Mouse (Mus musculus): ENCODE measurements around the gene Acot13. TPM values are rescaled to one million over a fixed set of nuclear protein-coding genes. Genes with fewer than 3 reads are reported as not detected.

The Acot13 gene
- 312 and 318 TPM in 2 replicates for polyA plus RNA-seq (2014; fragmentation: Nextera tagmentation; extraction: Ambion mirVana)

- under 1% methylated on average over 84 of the region's 90 CpGs for WGBS
- peaks cover 12% of the 10 kb centered on the region; the same call in 1 of the 2 replicates for H3K36me3 ChIP-seq (ENCODE audit: control insufficient read depth, insufficient read depth, low read length)
- H3K4me1 ChIP-seq (ENCODE audit: control insufficient read depth in 2 of 2, insufficient read depth in 2 of 2, low read length in 2 of 2), result peaks cover 4 to 32% of the 10 kb centered on the region in 2 experiments; a peak in 3 of 4 replicates
- peak within 1 kb of the TSS; percentile 84 to 97 for H3K4me3 ChIP-seq (ENCODE audit: control insufficient read depth in 1 of 2, insufficient read depth in 1 of 2, low read depth in 1 of 2, low read length in 2 of 2)
- H3K27me3 ChIP-seq (ENCODE audit: control insufficient read depth, insufficient read depth, low read length), result no peaks in the 10 kb centered on the region
- H3K4me2 ChIP-seq (ENCODE audit: low read length), result peak within 1 kb of the TSS; percentile 91
- H3K9ac ChIP-seq (ENCODE audit: low read length), result peak within 1 kb of the TSS; percentile 96
- H3K9me3 ChIP-seq (ENCODE audit: control insufficient read depth, low read length), result no peaks in the 10 kb centered on the region
- peak within 1 kb of the TSS; percentile 96 for H3K27ac ChIP-seq (replicated peaks in 1 of 2; ENCODE audit: control insufficient read depth in 1 of 2, insufficient read depth in 1 of 2, low read depth in 2 of 2, low read length in 2 of 2)
- peak; percentile 97 for ATAC-seq (ENCODE audit: insufficient number of reproducible peaks, insufficient read depth, low FRiP score, low read depth)
Measured at GRCm38 (mm10) chr13:24831353-24832130, at the start of gene Acot13, which contains the start of gene Tdp2. Gene Acot13 (minus strand): TSS chr13:24831540. Gene Tdp2 (plus strand): TSS chr13:24831679.

- WGBS, result 80% methylated on average over 5 of the region's 5 CpGs
- ATAC-seq (ENCODE audit: insufficient number of reproducible peaks, insufficient read depth, low FRiP score, low read depth), result no peak
- H3K4me3 ChIP-seq (ENCODE audit: control insufficient read depth in 1 of 2, insufficient read depth in 1 of 2, low read depth in 1 of 2, low read length in 2 of 2), result no peak overlapping the region
- no peak overlapping the region for H3K27ac ChIP-seq (replicated peaks in 1 of 2; ENCODE audit: control insufficient read depth in 1 of 2, insufficient read depth in 1 of 2, low read depth in 2 of 2, low read length in 2 of 2)
- no peak overlapping the region for H3K9ac ChIP-seq (ENCODE audit: low read length)
- H3K9me3 ChIP-seq (ENCODE audit: control insufficient read depth, low read length), result peaks cover 3% of the 10 kb centered on the region; the same call in 1 of the 2 replicates
- no peaks in the 10 kb centered on the region for H3K27me3 ChIP-seq (ENCODE audit: control insufficient read depth, insufficient read depth, low read length)
- H3K4me1 ChIP-seq (ENCODE audit: control insufficient read depth in 2 of 2, insufficient read depth in 2 of 2, low read length in 2 of 2), result no peaks in the 10 kb centered on the region
- H3K4me2 ChIP-seq (ENCODE audit: low read length), result no peak overlapping the region
- no peaks in the 10 kb centered on the region for H3K36me3 ChIP-seq (ENCODE audit: control insufficient read depth, insufficient read depth, low read length)
Measured at GRCm38 (mm10) chr13:24880704-24881103, 49.4 kb upstream of the Acot13 start.

GRCm38 (mm10) chr13:24880208-24880607 lies 48.9 kb upstream of the Acot13 start:
- Histone ChIP-seq H3K9me3 (ENCODE audit: control insufficient read depth, low read length) (peaks cover 8% of the 10 kb centered on the region; the same call in 1 of the 2 replicates), H3K36me3 (ENCODE audit: control insufficient read depth, insufficient read depth, low read length) (no peaks in the 10 kb centered on the region), H3K27me3 (ENCODE audit: control insufficient read depth, insufficient read depth, low read length) (no peaks in the 10 kb centered on the region), H3K27ac (replicated peaks in 1 of 2; ENCODE audit: control insufficient read depth in 1 of 2, insufficient read depth in 1 of 2, low read depth in 2 of 2, low read length in 2 of 2) (no peak overlapping the region), H3K4me3 (ENCODE audit: control insufficient read depth in 1 of 2, insufficient read depth in 1 of 2, low read depth in 1 of 2, low read length in 2 of 2) (no peak overlapping the region), H3K9ac (ENCODE audit: low read length) (no peak overlapping the region), H3K4me1 (ENCODE audit: control insufficient read depth in 2 of 2, insufficient read depth in 2 of 2, low read length in 2 of 2) (no peaks in the 10 kb centered on the region), H3K4me2 (ENCODE audit: low read length) (no peak overlapping the region)
- ATAC-seq (ENCODE audit: insufficient number of reproducible peaks, insufficient read depth, low FRiP score, low read depth), result no peak
- WGBS, result 70% methylated on average over 6 of the region's 6 CpGs

- Histone ChIP-seq H3K36me3 (ENCODE audit: control insufficient read depth, insufficient read depth, low read length) (no peaks in the 10 kb centered on the region), H3K27me3 (ENCODE audit: control insufficient read depth, insufficient read depth, low read length) (no peaks in the 10 kb centered on the region), H3K9me3 (ENCODE audit: control insufficient read depth, low read length) (peaks cover 8% of the 10 kb centered on the region; the same call in 1 of the 2 replicates), H3K4me2 (ENCODE audit: low read length) (no peak overlapping the region), H3K4me3 (ENCODE audit: control insufficient read depth in 1 of 2, insufficient read depth in 1 of 2, low read depth in 1 of 2, low read length in 2 of 2) (no peak overlapping the region), H3K4me1 (ENCODE audit: control insufficient read depth in 2 of 2, insufficient read depth in 2 of 2, low read length in 2 of 2) (no peaks in the 10 kb centered on the region), H3K27ac (replicated peaks in 1 of 2; ENCODE audit: control insufficient read depth in 1 of 2, insufficient read depth in 1 of 2, low read depth in 2 of 2, low read length in 2 of 2) (no peak overlapping the region), H3K9ac (ENCODE audit: low read length) (no peak overlapping the region)
- WGBS, result 86% methylated on average over 15 of the region's 15 CpGs
- no peak for ATAC-seq (ENCODE audit: insufficient number of reproducible peaks, insufficient read depth, low FRiP score, low read depth)
Measured at GRCm38 (mm10) chr13:24879359-24880040, 48.2 kb upstream of the Acot13 start.

GRCm38 (mm10) chr13:24868233-24868632 lies 36.9 kb upstream of the Acot13 start:
- H3K9me3 ChIP-seq (ENCODE audit: control insufficient read depth, low read length), result no peaks in the 10 kb centered on the region
- H3K27ac ChIP-seq (replicated peaks in 1 of 2; ENCODE audit: control insufficient read depth in 1 of 2, insufficient read depth in 1 of 2, low read depth in 2 of 2, low read length in 2 of 2), result no peak overlapping the region
- no peaks in the 10 kb centered on the region for H3K27me3 ChIP-seq (ENCODE audit: control insufficient read depth, insufficient read depth, low read length)
- H3K4me1 ChIP-seq (ENCODE audit: control insufficient read depth in 2 of 2, insufficient read depth in 2 of 2, low read length in 2 of 2), result no peaks in the 10 kb centered on the region
- WGBS, result 84% methylated on average over 7 of the region's 7 CpGs
- no peak overlapping the region for H3K4me2 ChIP-seq (ENCODE audit: low read length)
- no peak for ATAC-seq (ENCODE audit: insufficient number of reproducible peaks, insufficient read depth, low FRiP score, low read depth)
- H3K9ac ChIP-seq (ENCODE audit: low read length), result no peak overlapping the region
- no peaks in the 10 kb centered on the region for H3K36me3 ChIP-seq (ENCODE audit: control insufficient read depth, insufficient read depth, low read length)
- H3K4me3 ChIP-seq (ENCODE audit: control insufficient read depth in 1 of 2, insufficient read depth in 1 of 2, low read depth in 1 of 2, low read length in 2 of 2), result no peak overlapping the region

- H3K4me2 ChIP-seq (ENCODE audit: low read length), result no peak overlapping the region
Measured at GRCm38 (mm10) chr13:24867789-24868188, 36.4 kb upstream of the Acot13 start.

GRCm38 (mm10) chr13:24866430-24867402 lies 35.4 kb upstream of the Acot13 start:
- H3K4me2 ChIP-seq (ENCODE audit: low read length), result no peak overlapping the region
- 0 out of 4 replicates have a peak, but pooled peaks cover 0 to 3% of the 10 kb centered on the region in 2 experiments for H3K4me1 ChIP-seq (ENCODE audit: control insufficient read depth in 2 of 2, insufficient read depth in 2 of 2, low read length in 2 of 2)
- no peak overlapping the region for H3K4me3 ChIP-seq (ENCODE audit: control insufficient read depth in 1 of 2, insufficient read depth in 1 of 2, low read depth in 1 of 2, low read length in 2 of 2)
- H3K9ac ChIP-seq (ENCODE audit: low read length), result no peak overlapping the region
- no peaks in the 10 kb centered on the region for H3K9me3 ChIP-seq (ENCODE audit: control insufficient read depth, low read length)
- no peaks in the 10 kb centered on the region for H3K36me3 ChIP-seq (ENCODE audit: control insufficient read depth, insufficient read depth, low read length)
- ATAC-seq (ENCODE audit: insufficient number of reproducible peaks, insufficient read depth, low FRiP score, low read depth), result no peak; the same call in 1 of the 2 replicates
- H3K27ac ChIP-seq (replicated peaks in 1 of 2; ENCODE audit: control insufficient read depth in 1 of 2, insufficient read depth in 1 of 2, low read depth in 2 of 2, low read length in 2 of 2), result no peak overlapping the region
- H3K27me3 ChIP-seq (ENCODE audit: control insufficient read depth, insufficient read depth, low read length), result no peaks in the 10 kb centered on the region
- 66% methylated on average over 9 of the region's 9 CpGs for WGBS

More at GRCm38 (mm10) chr13:24867789-24868188, 36.4 kb upstream of the Acot13 start:
- 89% methylated on average over 10 of the region's 10 CpGs for WGBS
- Histone ChIP-seq H3K4me1 (ENCODE audit: control insufficient read depth in 2 of 2, insufficient read depth in 2 of 2, low read length in 2 of 2) (no peaks in the 10 kb centered on the region), H3K9me3 (ENCODE audit: control insufficient read depth, low read length) (no peaks in the 10 kb centered on the region), H3K9ac (ENCODE audit: low read length) (no peak overlapping the region), H3K27me3 (ENCODE audit: control insufficient read depth, insufficient read depth, low read length) (no peaks in the 10 kb centered on the region), H3K36me3 (ENCODE audit: control insufficient read depth, insufficient read depth, low read length) (no peaks in the 10 kb centered on the region), H3K27ac (replicated peaks in 1 of 2; ENCODE audit: control insufficient read depth in 1 of 2, insufficient read depth in 1 of 2, low read depth in 2 of 2, low read length in 2 of 2) (no peak overlapping the region), H3K4me3 (ENCODE audit: control insufficient read depth in 1 of 2, insufficient read depth in 1 of 2, low read depth in 1 of 2, low read length in 2 of 2) (no peak overlapping the region)
- ATAC-seq (ENCODE audit: insufficient number of reproducible peaks, insufficient read depth, low FRiP score, low read depth), result no peak

All from heart, embryonic 14.5 days (tissue).